Mouse (Mus musculus) right cerebral cortex, adult 2 months (tissue): ENCODE results near the gene Ctrc.
A peak's percentile ranks its signal among the peaks of the same experiment; 100 is the strongest.

Experiments
- DNase-seq, 2 experiments: peaks; one replicate each; pipeline ENCODE4 v3.0.0; 2021 to 2022; ENCODE audit warnings: low spot score in 2 of 2

Ctrc gene

DNA sequence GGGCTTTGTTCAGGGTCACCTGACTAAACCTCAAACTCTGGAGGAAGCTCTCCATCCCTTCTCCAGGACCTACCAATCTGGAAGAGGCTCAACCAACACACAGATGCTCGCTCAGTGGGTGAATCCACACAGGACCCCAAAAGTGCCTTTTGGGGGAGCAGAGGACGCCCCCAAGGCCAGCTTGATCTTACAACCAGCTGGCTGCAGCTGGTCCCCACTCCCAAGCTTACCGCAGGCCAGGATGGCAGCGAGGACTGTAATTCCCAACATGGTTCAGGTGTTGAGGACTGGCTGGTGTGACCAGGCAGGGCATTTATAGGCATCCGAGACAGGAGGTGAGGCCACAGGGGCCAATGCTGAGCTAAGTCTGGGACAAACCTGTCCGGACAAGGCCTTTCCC is at the start of gene Ctrc:
Gene Ctrc (minus strand): TSS at position 361 of the 400 bp plus-strand sequence.
- DNase-seq, result no peak

DNA sequence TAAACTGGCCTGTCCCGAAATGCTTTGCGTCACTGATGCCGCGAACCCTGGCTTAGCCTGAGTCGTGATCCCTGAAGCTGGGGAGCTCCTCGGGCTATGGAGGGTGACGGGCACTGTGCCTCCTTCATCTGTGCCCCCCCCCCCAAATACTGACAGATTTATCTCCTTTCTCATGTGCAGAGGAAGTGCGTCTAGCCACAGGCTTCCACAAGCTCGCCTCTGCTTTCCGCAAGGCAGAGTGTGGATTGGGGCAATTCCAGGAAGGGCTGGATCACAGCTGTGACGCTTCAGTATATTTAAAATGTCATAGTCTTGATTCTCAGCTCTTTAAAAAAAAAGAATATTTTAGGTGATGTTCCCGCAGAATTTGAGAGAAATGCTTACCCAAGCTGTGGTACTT is 49.6 kb upstream of the Ctrc start:
- DNase-seq, result no peak

DNA sequence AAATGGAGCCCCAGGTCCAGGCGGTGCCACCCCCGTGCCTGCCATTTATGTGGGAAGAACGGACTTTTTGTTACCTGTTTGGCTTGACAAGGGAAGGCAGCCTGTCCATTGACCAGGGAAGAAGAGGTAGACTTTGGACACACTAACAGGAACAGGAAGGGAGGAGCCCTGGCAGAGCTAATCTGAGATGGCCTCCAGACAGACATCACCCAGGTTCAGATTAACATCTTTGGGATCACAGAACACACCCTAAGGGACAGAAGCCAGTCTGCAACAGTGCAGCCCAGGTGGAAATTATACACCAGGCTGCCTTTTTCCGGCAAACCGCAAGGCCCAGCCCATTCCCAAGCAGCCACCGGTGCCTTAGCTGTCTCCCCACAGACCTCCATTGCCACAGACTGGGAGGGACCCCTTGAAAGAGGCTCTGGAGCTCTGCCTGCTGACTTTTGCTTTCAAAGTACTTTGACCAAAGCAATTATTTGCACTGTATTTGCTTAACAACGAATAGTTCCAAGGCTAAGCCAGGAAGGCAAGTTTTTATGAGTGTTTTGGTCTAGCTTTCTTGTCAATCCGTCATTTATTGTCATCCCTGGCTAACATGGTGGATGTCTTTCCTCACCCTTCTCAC is 47.1 kb upstream of the Ctrc start:
- DNase-seq, result no peak

DNA sequence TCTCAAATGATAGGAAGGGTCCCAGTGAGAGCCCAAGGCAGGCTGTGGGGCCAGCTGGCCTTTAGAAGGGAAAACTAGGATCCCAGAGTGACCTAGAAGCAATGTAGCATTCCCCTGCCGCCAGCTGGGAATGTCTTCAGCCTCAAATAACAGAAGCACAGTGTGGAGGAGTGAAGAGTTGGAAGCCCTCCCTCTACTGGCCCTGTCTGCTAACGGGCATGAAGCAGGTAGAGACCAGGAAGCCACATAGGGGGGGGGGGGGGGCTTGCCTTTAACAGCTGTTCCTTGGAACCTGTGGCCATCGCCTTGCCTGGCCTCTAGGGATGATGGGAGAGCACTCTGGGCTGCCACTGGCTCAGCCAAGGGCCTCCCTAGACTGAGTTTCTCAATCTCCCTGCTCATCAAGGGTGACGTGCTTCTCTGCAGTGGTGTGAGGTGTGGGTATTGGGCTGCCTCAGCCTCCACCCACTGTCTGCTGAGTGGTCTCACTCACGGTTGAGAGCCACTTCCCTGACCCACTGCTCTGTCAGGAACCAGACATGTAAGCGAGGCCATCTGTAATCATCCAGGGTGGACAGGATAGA is 40.3 kb upstream of the Ctrc start:
- DNase-seq, result no peak

DNA sequence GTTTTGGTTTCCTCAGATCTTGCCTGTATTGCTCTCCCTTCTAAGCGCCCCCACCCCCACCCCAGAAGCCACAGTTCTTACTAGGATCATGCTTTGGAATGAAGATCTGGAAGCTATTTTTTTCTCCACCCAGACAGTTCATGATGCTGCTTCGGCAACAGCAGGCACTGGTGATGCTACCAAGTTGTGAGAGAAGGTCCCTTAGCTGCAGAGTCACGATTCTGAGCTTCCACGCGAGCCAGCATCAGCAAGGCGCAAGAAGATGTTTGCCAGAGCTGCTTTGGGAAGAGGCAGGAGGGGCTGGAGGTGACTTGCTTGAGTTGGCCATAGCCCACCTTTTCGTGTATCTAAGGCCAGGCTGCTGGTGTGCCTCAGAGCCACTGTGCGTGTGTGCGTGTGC is 39.3 kb upstream of the Ctrc start:
- DNase-seq, result peak in 1 of 2 experiments; percentile 65

DNA sequence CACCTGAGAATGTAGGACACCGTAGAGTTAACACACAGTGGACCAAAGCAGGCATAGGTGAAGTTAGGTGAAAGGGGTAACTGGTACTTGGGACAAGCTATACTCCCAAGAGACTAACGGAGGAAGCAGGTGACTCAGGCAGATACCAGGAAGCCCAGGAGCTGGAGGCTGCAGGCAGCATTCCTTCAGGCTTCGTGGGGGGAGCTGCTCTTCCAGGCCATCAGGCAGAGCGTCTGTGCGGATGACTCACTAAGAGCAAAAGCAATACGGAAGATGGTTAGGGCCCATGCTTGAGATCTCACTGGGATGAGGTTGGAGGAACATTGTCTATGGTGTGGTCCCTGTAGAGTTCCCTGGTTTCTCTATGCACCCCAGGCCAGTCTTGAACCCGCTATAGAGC is 36.7 kb upstream of the Ctrc start:
- DNase-seq, result no peak

DNA sequence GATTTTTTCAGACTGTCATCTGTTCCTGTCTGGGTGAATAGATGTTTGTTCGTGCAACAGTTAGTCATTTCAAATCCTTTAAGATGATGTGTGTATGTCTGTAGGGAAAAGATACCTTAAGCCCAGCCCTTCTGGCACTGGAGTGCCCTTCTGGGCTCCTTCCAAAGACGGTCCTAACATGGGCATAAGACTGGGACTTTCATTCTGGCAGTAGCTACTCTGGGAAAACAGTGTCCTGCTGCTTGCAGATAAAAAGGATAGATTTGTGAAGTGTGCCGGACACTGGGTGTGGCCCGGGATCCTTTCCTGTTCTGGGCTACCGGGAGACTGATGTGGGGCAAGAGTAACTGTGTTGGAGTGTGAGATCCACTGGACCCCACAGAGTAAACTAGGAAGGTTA is 35.8 kb upstream of the Ctrc start:
- no peak for DNase-seq

DNA sequence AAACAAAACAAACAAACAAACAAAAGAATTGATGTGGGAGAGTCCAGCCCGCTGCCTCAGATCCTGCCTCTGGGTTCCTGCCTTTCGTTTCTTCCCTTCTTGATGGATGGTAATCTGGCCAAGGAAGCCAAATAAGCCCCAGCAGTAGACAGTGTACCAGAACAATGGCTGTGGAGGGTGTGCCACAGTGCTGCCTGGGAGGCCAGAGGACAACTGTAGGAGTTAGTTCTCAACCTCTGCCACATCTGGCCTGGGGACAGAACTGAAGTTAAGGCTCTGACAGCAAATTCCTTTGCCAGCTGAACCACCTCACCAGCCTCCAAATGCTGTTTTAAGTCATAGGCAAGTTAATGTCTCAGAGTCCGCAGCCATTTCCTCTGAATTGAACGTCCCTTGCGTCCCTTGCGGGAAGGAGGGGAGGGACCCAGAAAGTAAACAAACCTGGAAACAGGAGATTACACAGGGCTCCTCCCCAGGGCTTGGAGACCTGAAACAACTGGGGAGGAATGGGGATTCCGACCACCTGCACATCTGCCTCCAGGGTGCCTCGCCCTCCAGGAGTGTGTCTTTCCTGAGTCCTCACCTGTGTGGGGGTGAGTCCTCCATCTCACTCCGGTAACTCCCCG is 35.2 kb upstream of the Ctrc start:
- no peak for DNase-seq

DNA sequence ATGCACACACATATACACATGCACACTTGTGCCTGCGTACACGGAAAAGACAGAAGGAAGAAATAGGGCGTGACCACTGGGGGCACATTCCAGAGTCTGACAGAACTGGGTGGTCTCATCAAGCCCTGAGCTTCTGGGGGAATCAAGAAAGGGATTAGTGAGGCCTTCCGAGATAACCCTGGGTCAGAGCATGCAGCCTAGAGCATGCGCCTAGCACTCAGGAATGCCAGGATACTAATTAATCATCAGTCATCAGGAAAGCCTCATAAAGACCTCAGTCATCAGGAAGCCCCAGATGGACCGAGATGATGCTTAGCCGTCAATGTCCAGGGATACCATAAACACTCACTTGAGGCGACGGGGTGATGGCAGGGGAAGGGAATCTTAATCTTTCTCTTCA is 33.7 kb upstream of the Ctrc start:
- DNase-seq, result no peak

DNA sequence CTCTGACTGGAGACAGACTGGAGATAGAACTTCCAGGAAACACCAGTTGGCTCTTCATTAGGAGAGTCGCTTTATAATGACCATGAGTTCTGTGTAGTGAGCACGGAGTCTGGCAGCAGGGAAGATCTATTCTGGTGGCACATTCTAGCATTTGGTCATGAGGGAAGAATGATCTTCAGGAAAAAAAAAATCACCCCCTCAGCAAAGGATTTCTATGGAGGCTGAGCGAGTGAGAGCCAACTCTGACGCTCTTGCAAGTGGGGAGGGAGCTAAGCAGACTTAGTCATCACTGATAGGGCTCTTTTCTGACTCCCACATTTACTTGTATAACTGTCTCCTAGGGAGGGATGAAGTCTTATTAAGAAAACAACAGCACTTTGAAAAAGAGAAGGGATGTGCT is 32.9 kb upstream of the Ctrc start:
- DNase-seq, result peak in 1 of 2 experiments; percentile 56

DNA sequence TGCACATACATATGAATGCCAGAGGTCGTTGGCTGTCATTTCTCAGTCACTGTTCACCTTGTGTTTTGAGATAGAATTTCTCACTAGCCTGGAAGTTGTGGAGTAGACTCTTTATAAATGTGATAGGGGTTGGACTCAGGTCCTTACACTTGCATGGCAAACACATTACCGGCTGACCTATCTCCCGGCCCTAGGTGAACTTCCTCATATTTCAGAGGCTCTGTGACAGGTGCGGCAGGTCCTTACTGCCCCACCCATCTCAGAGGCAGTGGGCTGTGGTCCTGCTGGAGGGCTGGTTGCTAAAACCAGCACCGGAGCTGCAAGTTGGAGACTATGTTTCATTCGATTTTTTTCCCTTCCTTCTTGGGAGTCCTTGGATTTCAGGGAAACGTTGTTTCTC is 32.5 kb upstream of the Ctrc start:
- DNase-seq, result no peak

DNA sequence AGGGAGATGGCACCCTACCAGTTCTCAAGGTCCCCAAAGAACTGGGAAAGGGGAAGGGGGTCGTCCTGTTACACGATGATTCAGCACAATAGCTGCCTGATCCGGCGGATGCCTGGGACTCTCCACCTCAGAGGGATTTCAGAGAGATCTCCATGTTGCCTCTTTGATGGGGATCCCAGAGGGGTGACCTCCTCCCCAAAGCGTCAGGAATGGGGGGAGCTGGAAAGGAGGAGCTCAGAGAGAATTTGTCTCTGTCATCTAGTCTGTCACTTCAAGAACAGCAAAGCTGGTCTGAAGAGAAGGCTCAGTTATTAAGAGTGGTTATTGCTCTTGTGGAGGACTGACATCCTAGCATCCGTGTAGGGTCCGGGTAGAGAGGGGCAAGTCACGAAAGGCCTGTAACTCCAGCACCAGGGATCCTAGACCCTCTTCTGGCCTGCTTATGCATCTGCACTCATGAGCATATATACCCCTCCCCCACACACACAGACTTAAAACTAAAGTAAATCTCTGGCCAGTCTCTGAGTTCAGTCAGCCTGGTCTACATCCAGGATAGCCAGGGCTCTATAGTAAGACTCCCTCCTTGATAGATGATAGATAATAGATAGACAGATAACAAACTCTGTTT is 29.4 kb upstream of the Ctrc start:
- DNase-seq, result no peak

DNA sequence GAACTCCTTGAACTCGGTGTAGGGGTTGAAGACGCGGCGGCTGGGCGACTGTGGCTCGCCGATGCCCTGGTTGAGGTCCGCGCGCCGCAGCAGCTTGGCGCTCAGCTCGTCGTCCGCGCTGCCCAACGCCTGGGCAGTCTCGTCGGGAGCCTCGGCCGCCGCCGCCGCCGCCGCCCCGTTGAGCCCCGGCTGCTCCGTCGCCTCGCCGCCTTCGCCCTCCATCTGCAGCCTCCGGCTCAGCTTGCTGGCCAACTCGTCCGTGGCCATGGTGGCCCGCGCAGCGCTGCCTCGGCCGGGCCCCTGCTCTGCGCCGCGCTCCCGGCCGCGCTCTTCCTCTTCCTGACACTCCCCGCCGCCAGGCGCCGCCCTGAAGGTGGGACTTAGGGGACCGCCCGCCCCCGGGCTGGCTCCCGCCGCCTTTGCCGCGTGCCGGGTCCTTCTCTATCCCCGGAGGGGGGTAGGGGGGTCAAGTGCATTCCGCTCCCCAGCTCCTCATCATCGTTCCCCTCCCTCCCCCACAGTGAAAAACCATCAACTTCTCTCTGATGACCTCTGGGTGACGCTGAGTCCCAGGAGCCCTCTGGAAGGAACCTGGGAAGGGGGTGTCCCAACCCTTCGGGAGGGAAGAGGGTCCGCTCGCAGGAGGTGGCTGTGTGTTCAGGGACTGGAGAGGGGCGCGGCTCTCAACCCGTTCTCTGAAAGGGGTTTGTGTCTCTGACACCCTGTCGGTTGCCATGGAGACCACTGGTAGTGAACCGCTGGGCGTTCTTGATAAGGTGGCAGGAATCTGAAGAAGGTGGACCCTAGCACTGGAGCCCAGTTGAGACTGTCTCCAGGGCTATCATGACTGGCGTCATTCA is 28.7 kb upstream of the Ctrc start, which contains the start of gene Efhd2:
Gene Efhd2 (minus strand): TSS at position 320 of the 860 bp plus-strand sequence.
- DNase-seq, result peak; percentile 72 to 75

DNA sequence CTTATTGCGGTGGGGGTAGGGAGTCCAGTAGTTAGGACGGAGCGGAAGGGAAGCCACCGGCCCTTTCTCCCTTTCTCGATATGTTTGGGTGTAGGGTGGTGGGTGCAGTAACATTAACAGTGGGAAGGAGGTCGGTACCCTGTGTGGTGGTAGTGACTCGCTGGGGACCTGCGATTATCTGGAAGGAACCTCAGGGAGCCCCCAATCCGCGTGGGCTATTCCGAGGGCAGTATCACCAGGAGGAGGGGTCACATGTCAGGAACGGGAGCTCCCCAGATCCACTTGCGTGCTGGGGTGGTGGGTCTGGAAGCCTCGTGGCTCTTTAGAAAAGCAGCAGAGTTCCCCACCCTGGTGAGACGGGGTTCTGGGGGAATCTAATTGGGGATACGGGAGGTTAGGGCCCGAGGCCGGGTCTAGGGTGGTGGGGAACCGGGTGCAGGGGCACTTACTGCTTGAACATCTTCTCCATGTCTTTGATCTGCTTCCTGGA is 28.0 kb upstream of the Ctrc start:
- DNase-seq, result no peak

DNA sequence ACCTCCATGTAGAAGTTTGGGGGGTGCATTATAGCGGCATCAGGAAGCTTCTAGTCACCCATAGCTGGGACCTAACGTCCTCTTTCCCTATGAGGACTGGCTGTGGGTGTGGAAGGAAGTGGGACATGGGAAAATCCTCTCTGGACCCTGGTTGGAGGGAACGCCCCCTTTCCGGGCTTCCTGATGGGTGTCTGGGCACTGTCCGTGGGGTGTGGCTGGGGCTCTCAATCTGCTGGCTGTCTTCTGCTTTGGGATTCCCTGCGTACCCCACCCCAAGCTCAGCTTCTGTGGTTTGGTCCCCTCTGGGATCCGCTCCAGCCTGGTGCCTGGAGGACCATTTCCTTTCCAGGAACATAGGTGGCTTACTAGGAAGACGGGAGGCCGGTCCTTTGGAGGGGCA is 26.8 kb upstream of the Ctrc start:
- DNase-seq, result no peak

DNA sequence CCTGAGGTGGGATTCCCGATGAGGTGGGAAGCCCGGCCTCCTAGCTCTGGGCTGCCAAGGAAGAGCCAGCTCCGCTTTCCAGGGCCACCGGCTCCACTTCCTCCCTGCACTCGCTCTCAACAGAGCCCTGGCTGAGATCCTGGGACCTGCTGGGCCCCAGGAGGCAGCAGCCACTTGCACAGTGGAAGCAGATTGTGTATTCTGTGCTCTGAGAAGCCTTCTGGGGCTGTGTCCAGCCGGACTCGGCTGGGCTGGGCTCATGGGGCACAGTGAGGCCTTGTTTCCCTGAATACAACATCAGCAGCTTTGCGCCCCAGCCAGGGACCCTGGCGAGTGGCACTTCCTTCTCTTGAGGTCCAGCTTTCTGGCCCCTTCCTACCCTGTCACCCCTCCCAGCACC is 25.8 kb upstream of the Ctrc start:
- DNase-seq, result peak in 1 of 2 experiments; percentile 54

DNA sequence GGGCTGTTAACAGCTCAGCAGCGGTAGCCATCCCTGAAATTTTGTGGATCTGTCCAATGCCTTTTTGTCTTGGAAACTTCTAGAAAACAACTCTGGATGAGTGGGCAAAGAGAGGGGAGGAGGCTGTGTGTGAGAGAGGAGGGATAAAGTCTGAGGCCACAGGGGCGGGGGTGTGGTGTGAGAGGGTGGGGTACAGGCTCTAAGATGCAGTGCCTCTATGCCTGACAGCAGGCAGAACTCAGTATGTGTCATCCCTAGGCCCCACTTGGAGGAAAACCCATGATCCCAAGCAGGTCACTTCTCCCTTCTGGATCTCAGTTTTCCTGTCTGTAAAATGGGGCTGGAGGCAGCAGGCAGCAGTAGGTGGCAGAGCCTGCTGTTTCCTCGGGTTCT is 25.2 kb upstream of the Ctrc start:
- DNase-seq, result no peak

DNA sequence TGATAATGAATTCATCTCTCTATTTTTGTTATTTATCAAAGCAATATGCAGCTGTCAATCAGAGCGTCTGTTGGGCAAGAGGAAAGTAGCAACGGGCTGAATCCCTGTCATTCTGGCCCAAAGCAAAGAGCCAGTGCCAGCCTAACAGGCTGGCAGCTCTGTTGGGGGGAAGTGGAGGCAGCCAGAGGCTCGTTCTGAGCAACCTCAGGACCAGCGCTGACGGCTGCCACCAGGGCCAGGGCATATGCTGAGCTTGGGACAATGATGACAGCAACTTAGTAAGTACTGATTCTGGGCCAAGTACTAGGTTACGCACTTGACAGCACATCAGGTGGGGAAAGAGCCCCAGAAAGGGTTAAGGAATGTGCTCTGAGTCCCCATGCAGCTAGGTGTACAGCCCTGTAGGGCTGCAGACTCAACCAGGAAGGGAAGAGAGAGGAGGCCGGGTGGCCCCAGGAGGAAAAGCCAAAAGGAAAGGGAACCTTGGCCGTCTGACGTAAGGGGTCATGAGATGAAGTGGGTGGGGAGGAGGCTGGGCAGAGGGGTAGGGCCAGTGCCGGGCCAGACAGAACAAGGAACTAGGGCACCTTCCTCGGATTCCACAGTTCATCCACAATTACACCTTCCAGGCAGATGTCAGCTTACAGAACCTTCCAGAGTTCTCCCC is 24.6 kb upstream of the Ctrc start:
- no peak for DNase-seq

DNA sequence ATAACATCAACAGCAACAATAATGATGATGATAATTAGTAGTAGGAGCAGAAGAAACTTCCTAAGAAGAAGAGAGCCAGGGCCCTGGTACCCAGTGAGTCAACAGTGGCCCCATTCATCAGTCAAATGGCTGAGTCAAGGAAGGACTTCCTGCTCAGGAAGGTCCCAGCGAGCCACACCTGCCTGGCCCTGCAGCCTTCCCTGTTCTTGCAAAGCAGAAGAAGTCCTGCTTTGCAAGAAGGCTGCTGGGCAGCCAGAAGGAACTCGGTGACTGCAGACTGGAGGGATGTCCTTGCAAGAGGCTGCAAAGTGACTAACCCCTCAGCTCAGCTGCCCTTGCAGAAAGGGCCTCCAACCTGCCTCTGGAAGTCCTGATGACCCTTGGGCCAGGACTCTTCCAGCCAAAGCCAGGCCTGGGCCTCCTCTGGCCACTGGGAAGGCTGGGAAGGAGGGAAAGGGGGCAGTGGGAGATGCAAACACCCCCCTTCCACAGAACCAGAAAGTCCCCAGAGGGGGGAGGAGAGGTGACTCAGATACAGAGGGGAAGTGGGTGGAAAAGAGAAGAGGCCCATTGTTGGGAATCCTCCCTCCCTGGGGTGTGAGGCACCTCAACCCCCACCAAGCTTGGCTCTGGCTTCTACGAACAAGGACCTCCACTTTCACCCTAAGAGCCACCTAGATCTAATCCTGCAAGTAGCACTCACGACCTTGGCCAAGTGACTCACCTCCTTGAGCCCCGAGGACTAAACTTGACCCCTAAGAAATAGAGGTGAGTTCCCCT is 23.5 kb upstream of the Ctrc start:
- DNase-seq, result peak in 1 of 2 experiments; percentile 19

DNA sequence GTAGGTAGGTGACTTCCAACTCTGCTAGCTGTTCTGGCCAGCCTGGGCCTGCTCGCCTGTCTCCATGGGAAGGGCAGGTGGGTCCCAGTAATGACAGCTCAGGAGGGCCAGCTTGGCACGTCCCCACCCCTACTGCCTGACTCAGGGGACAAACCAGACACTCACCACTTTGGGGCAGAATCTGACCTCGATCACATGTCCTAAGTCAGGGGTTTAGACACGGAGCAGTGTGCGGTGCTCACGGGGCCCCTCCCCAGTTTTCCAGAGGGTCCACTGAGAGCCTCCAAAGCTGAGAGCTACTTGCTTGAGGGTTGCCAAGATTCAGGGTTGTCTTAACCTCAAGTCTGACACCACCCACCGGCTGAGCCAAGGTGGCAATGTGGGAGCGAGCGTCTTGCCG is 21.9 kb upstream of the Ctrc start:
- no peak for DNase-seq
